Mouse (Mus musculus): ENCODE data around the gene Mest. TPM values are rescaled to one million over a fixed set of nuclear protein-coding genes. Genes with fewer than 3 reads are reported as not detected.

Gene Mest
- total and polyA plus RNA-seq, 2 experiments from 2014 or later: 146 to 212 TPM

GRCm38 (mm10) chr6:30738464-30739006 is 15.2 kb downstream of the Mest start:
- H3K4me1 ChIP-seq (ENCODE audit: insufficient read depth): peaks cover 5% of the 10 kb centered on the region; the same call in 1 of the 2 replicates
- H3K4me2 ChIP-seq (ENCODE audit: low read depth): peak overlapping the region; percentile 62
- H3K9ac ChIP-seq: peak overlapping the region; percentile 71
- peaks cover 11% of the 10 kb centered on the region; the same call in 1 of the 2 replicates for H3K36me3 ChIP-seq (ENCODE audit: insufficient read depth)
- DNase-seq (no peak), ATAC-seq (no peak)
- peak overlapping the region; percentile 55 for H3K4me3 ChIP-seq (ENCODE audit: low read depth, low read length)
- 0 out of 2 replicates have a peak, but pooled peaks cover 30% of the 10 kb centered on the region for H3K9me3 ChIP-seq (ENCODE audit: low read length)
- TF ChIP-seq CTCF (IDR thresholded peaks at IDR 0.05; ENCODE audit: low read depth): no peak
- no peaks in the 10 kb centered on the region for H3K27me3 ChIP-seq (ENCODE audit: insufficient read depth, low read length)
- H3K27ac ChIP-seq (ENCODE audit: low read depth, low read length): peak overlapping the region; percentile 86
- 52% methylated on average over 20 of the region's 20 CpGs for WGBS

DNA sequence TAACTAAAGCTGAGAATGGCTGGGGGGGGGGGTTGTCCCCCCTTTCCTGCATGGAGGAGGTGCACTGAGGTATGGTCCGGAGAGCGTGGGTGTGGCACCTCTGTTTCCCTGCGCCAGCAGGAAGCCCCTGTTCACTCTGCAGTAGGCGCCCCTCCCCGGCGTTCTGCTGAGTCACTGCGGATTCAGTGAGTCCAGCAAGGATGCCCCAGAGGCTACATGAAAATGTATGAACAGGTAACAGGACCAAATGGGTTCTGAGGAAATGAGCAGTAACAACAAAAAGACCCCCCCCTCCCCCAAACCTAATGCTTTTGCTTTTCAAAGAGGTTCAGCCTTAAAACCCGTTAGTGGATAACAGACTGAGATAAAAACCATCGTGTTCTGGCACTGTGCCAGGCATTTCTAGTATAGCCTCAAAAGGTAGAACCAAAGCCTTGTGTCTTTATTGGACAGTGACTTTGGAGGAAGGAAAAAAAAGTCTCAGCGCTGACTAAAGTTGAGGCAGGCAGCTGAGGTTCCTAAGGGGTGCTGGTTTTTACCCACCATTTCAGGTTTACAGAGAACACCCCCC is 15.9 kb downstream of the Mest start:
- Histone ChIP-seq H3K4me1 (ENCODE audit: insufficient read depth) (peaks cover 5% of the 10 kb centered on the region; the same call in 1 of the 2 replicates), H3K4me2 (ENCODE audit: low read depth) (peak overlapping the region; percentile 62), H3K4me3 (ENCODE audit: low read depth, low read length) (peak overlapping the region; percentile 55), H3K9me3 (ENCODE audit: low read length) (0 out of 2 replicates have a peak, but pooled peaks cover 30% of the 10 kb centered on the region), H3K27ac (ENCODE audit: low read depth, low read length) (no peak overlapping the region), H3K9ac (peak overlapping the region; percentile 71), H3K36me3 (ENCODE audit: insufficient read depth) (peaks cover 15% of the 10 kb centered on the region; the same call in 1 of the 2 replicates), H3K27me3 (ENCODE audit: insufficient read depth, low read length) (no peaks in the 10 kb centered on the region)
- peak; percentile 57 for DNase-seq
- 47% methylated on average over 10 of the region's 10 CpGs for WGBS
- TF ChIP-seq CTCF (IDR thresholded peaks at IDR 0.05; ENCODE audit: low read depth): no peak
- no peak for ATAC-seq

GRCm38 (mm10) chr6:30744846-30745245 is 21.5 kb downstream of the Mest start:
- Histone ChIP-seq H3K4me2 (ENCODE audit: low read depth) (no peak overlapping the region), H3K4me3 (ENCODE audit: low read depth, low read length) (no peak overlapping the region), H3K27me3 (ENCODE audit: insufficient read depth, low read length) (no peaks in the 10 kb centered on the region), H3K9me3 (ENCODE audit: low read length) (no peaks in the 10 kb centered on the region), H3K9ac (no peak overlapping the region), H3K4me1 (ENCODE audit: insufficient read depth) (no peaks in the 10 kb centered on the region), H3K27ac (ENCODE audit: low read depth, low read length) (no peak overlapping the region), H3K36me3 (ENCODE audit: insufficient read depth) (peaks cover 50% of the 10 kb centered on the region)
- DNase-seq (no peak), ATAC-seq (no peak)
- TF ChIP-seq CTCF (IDR thresholded peaks at IDR 0.05; ENCODE audit: low read depth): no peak
- 76% methylated on average over 10 of the region's 10 CpGs for WGBS

DNA sequence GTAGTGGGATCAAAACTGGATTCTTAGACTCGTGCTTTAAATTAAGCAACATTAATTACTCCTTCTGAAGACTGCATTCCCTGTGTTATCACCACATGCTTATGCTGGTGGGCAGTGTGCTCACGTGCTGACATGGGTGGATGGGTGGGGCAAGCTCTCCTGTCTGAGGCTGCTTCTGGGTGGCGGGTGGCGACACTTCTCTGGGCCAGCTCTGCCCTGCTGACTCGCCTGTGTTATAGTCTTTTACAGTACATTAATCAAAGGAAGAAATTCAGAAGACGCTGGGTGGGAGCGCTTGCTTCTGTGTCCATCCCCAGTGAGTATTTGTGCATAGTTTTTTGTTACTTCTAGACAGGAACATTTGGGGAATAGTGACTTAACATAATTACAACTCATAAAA is 22.2 kb downstream of the Mest start:
- H3K36me3 ChIP-seq (ENCODE audit: insufficient read depth): peaks cover 53% of the 10 kb centered on the region
- H3K9me3 ChIP-seq (ENCODE audit: low read length): no peaks in the 10 kb centered on the region
- no peaks in the 10 kb centered on the region for H3K27me3 ChIP-seq (ENCODE audit: insufficient read depth, low read length)
- H3K4me1 ChIP-seq (ENCODE audit: insufficient read depth): no peaks in the 10 kb centered on the region
- TF ChIP-seq CTCF (IDR thresholded peaks at IDR 0.05; ENCODE audit: low read depth): no peak
- no peak overlapping the region for H3K4me2 ChIP-seq (ENCODE audit: low read depth)
- no peak overlapping the region for H3K9ac ChIP-seq
- no peak overlapping the region for H3K4me3 ChIP-seq (ENCODE audit: low read depth, low read length)
- 48% methylated on average over 7 of the region's 7 CpGs for WGBS
- DNase-seq: no peak
- ATAC-seq: no peak
- H3K27ac ChIP-seq (ENCODE audit: low read depth, low read length): no peak overlapping the region

DNA sequence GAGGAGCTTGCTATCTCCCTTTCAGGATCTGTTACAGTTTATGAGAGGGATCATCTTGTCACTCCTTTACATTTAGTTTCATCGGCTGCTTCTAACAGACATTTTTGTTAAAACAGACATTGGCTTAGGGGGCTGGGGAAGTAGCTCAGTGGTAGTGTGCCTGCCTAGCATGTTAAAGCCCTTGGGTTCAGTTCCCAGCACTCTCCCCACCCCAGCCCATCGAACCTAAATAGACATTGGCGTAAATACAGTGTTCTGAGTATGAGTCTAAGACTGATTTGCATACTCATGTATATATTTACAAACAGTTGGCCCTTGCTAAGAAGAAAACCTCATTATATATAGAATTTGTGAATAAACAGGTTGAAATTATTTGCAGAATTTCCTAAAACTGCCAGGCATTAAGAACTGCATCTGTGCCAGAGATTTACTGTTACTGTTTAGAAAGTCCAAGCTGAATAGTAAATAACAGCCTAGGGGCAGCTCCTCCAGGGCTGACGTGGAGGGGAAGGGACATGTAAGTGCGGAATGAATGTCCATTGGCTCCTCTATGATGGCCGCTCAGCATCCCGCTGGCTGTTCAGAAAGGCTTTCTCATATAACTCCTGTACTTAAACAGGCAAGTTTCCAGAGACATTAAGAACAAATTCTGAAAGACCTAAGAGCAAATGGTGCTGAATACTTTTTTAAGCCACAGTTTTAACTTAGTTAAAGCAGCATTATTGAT is 24.4 kb downstream of the Mest start:
- Histone ChIP-seq H3K27ac (ENCODE audit: low read depth, low read length) (no peak overlapping the region), H3K9me3 (ENCODE audit: low read length) (no peaks in the 10 kb centered on the region), H3K4me2 (ENCODE audit: low read depth) (no peak overlapping the region), H3K27me3 (ENCODE audit: insufficient read depth, low read length) (no peaks in the 10 kb centered on the region), H3K9ac (no peak overlapping the region), H3K36me3 (ENCODE audit: insufficient read depth) (peaks cover 55% of the 10 kb centered on the region), H3K4me3 (ENCODE audit: low read depth, low read length) (no peak overlapping the region), H3K4me1 (ENCODE audit: insufficient read depth) (no peaks in the 10 kb centered on the region)
- WGBS: 54% methylated on average over 7 of the region's 7 CpGs
- TF ChIP-seq CTCF (IDR thresholded peaks at IDR 0.05; ENCODE audit: low read depth): no peak
- DNase-seq (no peak), ATAC-seq (no peak)

GRCm38 (mm10) chr6:30748358-30748910 is 25.1 kb downstream of the Mest start:
- WGBS: 53% methylated on average over 6 of the region's 6 CpGs
- H3K4me2 ChIP-seq (ENCODE audit: low read depth): no peak overlapping the region
- no peaks in the 10 kb centered on the region for H3K4me1 ChIP-seq (ENCODE audit: insufficient read depth)
- H3K36me3 ChIP-seq (ENCODE audit: insufficient read depth): peaks cover 51% of the 10 kb centered on the region
- H3K4me3 ChIP-seq (ENCODE audit: low read depth, low read length): no peak overlapping the region
- H3K9ac ChIP-seq: no peak overlapping the region
- H3K27ac ChIP-seq (ENCODE audit: low read depth, low read length): 0 out of 2 replicates have a peak overlapping the region, but pooled peaks have one; percentile 29
- no peak for TF ChIP-seq CTCF (IDR thresholded peaks at IDR 0.05; ENCODE audit: low read depth)
- ATAC-seq: no peak; the same call in 1 of the 2 replicates
- no peaks in the 10 kb centered on the region for H3K27me3 ChIP-seq (ENCODE audit: insufficient read depth, low read length)
- DNase-seq: peak; percentile 43
- no peaks in the 10 kb centered on the region for H3K9me3 ChIP-seq (ENCODE audit: low read length)
